Mouse (Mus musculus) lung, adult 2 months (tissue): ENCODE measurements around the gene Amotl2.

Experiments used
- CTCF ChIP-seq: fragments of 200-500 bp; IDR thresholded peaks from 2 replicates; pipeline ENCODE4 v1.5.1; 2011; ENCODE audit warnings: mild to moderate bottlenecking, low read length, control low read depth; ENCODE audit not compliant: insufficient read depth
- POLR2A ChIP-seq: fragments of 200-500 bp; IDR thresholded peaks from 2 replicates; pipeline ENCODE4 v1.6.1; 2011; ENCODE audit warnings: low read depth, mild to moderate bottlenecking, control low read depth, low read length, borderline replicate concordance; ENCODE audit errors: extremely low read depth

GRCm38 (mm10) chr9:102681470-102681869, 35.0 kb upstream of the Amotl2 start:
- TF ChIP-seq CTCF (no peak), POLR2A (no peak)
